Mouse (Mus musculus) liver, embryonic 16.5 days (tissue): ENCODE measurements around the gene Gm28308. TPM values are rescaled to one million over a fixed set of nuclear protein-coding genes. Genes with fewer than 3 reads are reported as not detected.
A peak's percentile ranks its signal among the peaks of the same experiment; 100 is the strongest.

Source experiments
- ATAC-seq: fragments of 200-750 bp; cut with Nextera tagmentation; 2 replicates; pipeline ENCODE4 v1.8.0; 2017; ENCODE audit warnings: low read depth, mild to moderate bottlenecking, moderate number of reproducible peaks, moderate library complexity
- H3K27ac ChIP-seq: fragments of 300-500 bp; sonication (generic); 2 replicates; pipeline ENCODE4 v1.5.1; 2014; ENCODE audit warnings: mild to moderate bottlenecking, low read length
- H3K27me3 ChIP-seq: fragments of 300-500 bp; sonication (generic); 2 replicates; pipeline ENCODE4 v1.6.1; 2014; ENCODE audit warnings: low read depth, low read length, mixed read lengths; ENCODE audit not compliant: control insufficient read depth, insufficient read depth
- H3K36me3 ChIP-seq: fragments of 300-500 bp; sonication (generic); 2 replicates; pipeline ENCODE4 v1.6.1; 2014; ENCODE audit warnings: mild to moderate bottlenecking; ENCODE audit not compliant: control insufficient read depth, insufficient read depth
- H3K4me1 ChIP-seq: fragments of 300-500 bp; sonication (generic); 2 replicates; pipeline ENCODE4 v1.6.1; 2014; ENCODE audit warnings: low read depth, low read length, mixed read lengths; ENCODE audit not compliant: control insufficient read depth
- H3K4me2 ChIP-seq: fragments of 300-500 bp; sonication (generic); 2 replicates; pipeline ENCODE4 v1.6.1; 2014; ENCODE audit warnings: low read depth, low read length, mixed read lengths
- H3K4me3 ChIP-seq: fragments of 300-500 bp; sonication (generic); 2 replicates; pipeline ENCODE4 v1.5.1; 2014; ENCODE audit warnings: low read depth, mild to moderate bottlenecking, low read length
- H3K9ac ChIP-seq: fragments of 300-500 bp; sonication (generic); 2 replicates; pipeline ENCODE4 v1.6.1; 2014; ENCODE audit warnings: low read depth, low read length
- H3K9me3 ChIP-seq: fragments of 300-500 bp; sonication (generic); replicated peaks from 2 replicates; pipeline ENCODE4 v1.6.1; 2016; ENCODE audit warnings: low read length; ENCODE audit not compliant: control insufficient read depth
- WGBS: fragments of 180-500 bp; shearing (Covaris S2); extraction: QIAGEN DNeasy Blood & Tissue Kit; methylation state at CpG from one replicate; pipeline ENCODE4 v1.1.7; 2014; ENCODE audit not compliant: insufficient replicate concordance; 5-methylcytosine and 5-hydroxymethylcytosine counted together
- polyA plus RNA-seq: library from polyadenylated mRNA; unstranded; fragments of >200 nt; fragmentation: Nextera tagmentation; extraction: Ambion mirVana; gene quantifications from 2 replicates; pipeline ENCODE4 v1.2.1, GENCODE M21; 2015

Gene Gm28308
- polyA plus RNA-seq, 1 experiment from 2014 or later: not detected

- Histone ChIP-seq H3K27me3 (peaks cover 62% of the 10 kb centered on the region), H3K4me2 (no peak overlapping the region)
- WGBS: 35% methylated on average over 6 of the region's 6 CpGs
These were observed 28.5 kb downstream of the Gm28308 start for GRCm38 (mm10) chr6:52184668-52185067.

GRCm38 (mm10) chr6:52183311-52184080, 29.6 kb downstream of the Gm28308 start:
- H3K4me3 ChIP-seq: no peak overlapping the region
- peak overlapping the region; percentile 27; the same call in 1 of the 2 replicates for H3K4me2 ChIP-seq
- no peaks in the 10 kb centered on the region for H3K36me3 ChIP-seq
- H3K4me1 ChIP-seq: peaks cover 3% of the 10 kb centered on the region; the same call in 1 of the 2 replicates
- no peak overlapping the region for H3K9ac ChIP-seq
- H3K9me3 ChIP-seq: no peaks in the 10 kb centered on the region
- H3K27ac ChIP-seq: no peak overlapping the region
- peaks cover 62% of the 10 kb centered on the region for H3K27me3 ChIP-seq
- ATAC-seq: peak; percentile 64
- 40% methylated on average over 10 of the region's 10 CpGs for WGBS

More at GRCm38 (mm10) chr6:52184668-52185067, 28.5 kb downstream of the Gm28308 start:
- Histone ChIP-seq H3K4me3 (no peak overlapping the region), H3K36me3 (no peaks in the 10 kb centered on the region), H3K4me1 (peaks cover 3% of the 10 kb centered on the region; the same call in 1 of the 2 replicates), H3K27ac (no peak overlapping the region), H3K9ac (no peak overlapping the region), H3K9me3 (no peaks in the 10 kb centered on the region)
- no peak for ATAC-seq

DNA sequence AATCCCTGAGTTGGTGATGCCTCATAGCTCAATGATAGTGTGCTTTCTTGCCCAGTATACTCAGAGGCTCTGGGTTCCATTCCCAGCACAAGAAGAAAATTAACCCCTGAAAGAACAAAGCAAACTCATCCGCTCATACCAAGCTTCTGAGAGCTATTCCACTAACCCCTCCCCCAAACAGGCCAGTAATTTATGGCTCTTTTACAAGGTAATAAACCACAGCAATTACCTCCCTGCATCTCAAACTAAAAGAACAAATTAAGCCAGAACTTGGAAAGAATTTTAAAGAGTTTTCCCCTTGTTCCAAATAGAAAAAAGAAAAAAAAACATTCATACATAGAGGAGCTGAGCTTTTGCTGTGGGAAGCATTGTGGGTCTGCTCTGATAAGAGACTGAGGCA, 30.3 kb downstream of the Gm28308 start:
- no peaks in the 10 kb centered on the region for H3K36me3 ChIP-seq
- H3K4me2 ChIP-seq: no peak overlapping the region; the same call in 1 of the 2 replicates
- peaks cover 3% of the 10 kb centered on the region; the same call in 1 of the 2 replicates for H3K4me1 ChIP-seq
- peaks cover 68% of the 10 kb centered on the region for H3K27me3 ChIP-seq
- no peak overlapping the region for H3K4me3 ChIP-seq
- WGBS: 67% methylated on average over 1 of the region's 1 CpGs
- no peak for ATAC-seq
- H3K9ac ChIP-seq: no peak overlapping the region
- no peaks in the 10 kb centered on the region for H3K9me3 ChIP-seq
- H3K27ac ChIP-seq: no peak overlapping the region

GRCm38 (mm10) chr6:52182030-52182429, 31.1 kb downstream of the Gm28308 start:
- Histone ChIP-seq H3K4me1 (peaks cover 3% of the 10 kb centered on the region; the same call in 1 of the 2 replicates), H3K9ac (no peak overlapping the region), H3K36me3 (no peaks in the 10 kb centered on the region), H3K27me3 (peaks cover 68% of the 10 kb centered on the region), H3K4me2 (no peak overlapping the region), H3K9me3 (no peaks in the 10 kb centered on the region), H3K27ac (no peak overlapping the region), H3K4me3 (no peak overlapping the region)
- ATAC-seq: no peak
- 48% methylated on average over 2 of the region's 2 CpGs for WGBS

- WGBS: 50% methylated on average over 3 of the region's 3 CpGs
- Histone ChIP-seq H3K27ac (no peak overlapping the region), H3K27me3 (peaks cover 69% of the 10 kb centered on the region), H3K36me3 (no peaks in the 10 kb centered on the region), H3K9ac (no peak overlapping the region), H3K4me1 (peaks cover 3% of the 10 kb centered on the region; the same call in 1 of the 2 replicates), H3K4me2 (no peak overlapping the region), H3K4me3 (no peak overlapping the region), H3K9me3 (no peaks in the 10 kb centered on the region)
- no peak for ATAC-seq
These were observed 32.4 kb downstream of the Gm28308 start for GRCm38 (mm10) chr6:52180726-52181125.

DNA sequence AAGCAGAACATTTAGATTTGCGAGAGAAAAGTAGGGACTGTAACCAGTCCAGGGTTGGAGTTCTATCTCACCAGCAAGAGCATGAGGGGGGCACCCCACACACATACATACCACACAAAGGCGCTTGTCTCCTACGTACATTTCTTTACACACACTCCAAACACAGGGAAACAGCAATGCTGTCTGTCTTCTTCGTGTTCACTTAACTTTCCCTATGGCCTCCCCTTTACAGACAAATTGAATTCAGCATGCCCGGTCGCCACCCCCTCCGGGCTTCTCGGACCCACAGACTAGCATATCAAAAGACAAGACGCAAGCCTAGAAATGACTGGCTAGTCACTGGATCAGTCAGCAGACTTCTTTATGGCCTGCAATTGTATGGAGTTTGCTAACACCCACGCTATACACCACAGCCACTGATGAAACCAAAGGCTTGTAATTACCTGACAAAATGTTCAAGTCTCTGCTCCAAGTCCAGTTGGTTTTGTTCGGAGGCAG, 32.9 kb downstream of the Gm28308 start:
- H3K9me3 ChIP-seq: no peaks in the 10 kb centered on the region
- 40% methylated on average over 11 of the region's 11 CpGs for WGBS
- ATAC-seq: no peak
- H3K4me1 ChIP-seq: peaks cover 3% of the 10 kb centered on the region; the same call in 1 of the 2 replicates
- H3K4me2 ChIP-seq: no peak overlapping the region
- H3K36me3 ChIP-seq: no peaks in the 10 kb centered on the region
- H3K9ac ChIP-seq: no peak overlapping the region
- H3K27me3 ChIP-seq: peaks cover 74% of the 10 kb centered on the region
- H3K4me3 ChIP-seq: no peak overlapping the region
- H3K27ac ChIP-seq: no peak overlapping the region

- Histone ChIP-seq H3K4me3 (no peak overlapping the region), H3K36me3 (no peaks in the 10 kb centered on the region), H3K27ac (no peak overlapping the region), H3K4me1 (peaks cover 3% of the 10 kb centered on the region; the same call in 1 of the 2 replicates), H3K27me3 (peaks cover 78% of the 10 kb centered on the region), H3K4me2 (no peak overlapping the region), H3K9ac (peak overlapping the region; percentile 14; the same call in 1 of the 2 replicates), H3K9me3 (no peaks in the 10 kb centered on the region)
- WGBS: 29% methylated on average over 10 of the region's 10 CpGs
- no peak for ATAC-seq
These were observed 33.4 kb downstream of the Gm28308 start for GRCm38 (mm10) chr6:52179690-52180089.

GRCm38 (mm10) chr6:52178918-52179665, 34.0 kb downstream of the Gm28308 start:
- Histone ChIP-seq H3K36me3 (no peaks in the 10 kb centered on the region), H3K9me3 (no peaks in the 10 kb centered on the region), H3K4me2 (no peak overlapping the region), H3K4me3 (no peak overlapping the region), H3K9ac (peak overlapping the region; percentile 14; the same call in 1 of the 2 replicates), H3K27me3 (peaks cover 76% of the 10 kb centered on the region), H3K27ac (no peak overlapping the region), H3K4me1 (peaks cover 3% of the 10 kb centered on the region; the same call in 1 of the 2 replicates)
- no peak for ATAC-seq
- WGBS: 27% methylated on average over 4 of the region's 4 CpGs
